Mouse (Mus musculus) bone marrow, adult 2 months (tissue): Measurements from ENCODE around the gene Sphk2.

Experiments
- CTCF ChIP-seq: fragments of 200-500 bp; IDR thresholded peaks from 2 replicates; pipeline ENCODE4 v1.5.1; 2011; ENCODE audit warnings: low read length, control low read depth; ENCODE audit not compliant: control insufficient read depth, insufficient read depth
- POLR2A ChIP-seq: fragments of 200-500 bp; IDR thresholded peaks from 2 replicates; pipeline ENCODE4 v1.6.1; 2011; ENCODE audit warnings: low read depth, mild to moderate bottlenecking, control low read depth, low read length, borderline replicate concordance; ENCODE audit not compliant: control insufficient read depth

- TF ChIP-seq POLR2A (no peak), CTCF (no peak)
Observed at GRCm38 (mm10) chr7:45744387-45744786, 26.6 kb upstream of the Sphk2 start.
